Mouse (Mus musculus): ENCODE data around the gene Plppr4.

GRCm38 (mm10) chr3:117312097-117312496 is 48.6 kb downstream of the Plppr4 start:
- no peak for TF ChIP-seq CTCF (IDR thresholded peaks at IDR 0.05; ENCODE audit: low read depth)
- TF ChIP-seq EP300 (IDR thresholded peaks at IDR 0.05; ENCODE audit: low read depth), result no peak

Measured in liver, postnatal 0 days (tissue).